Mouse (Mus musculus) cerebellum, adult 8-10 months (tissue): Measurements from ENCODE around the gene Tec.
A peak's percentile ranks its signal among the peaks of the same experiment; 100 is the strongest.

Experiments used
- DNase-seq: peaks from one replicate; pipeline ENCODE4 v3.0.0; 2022

The Tec gene

GRCm38 (mm10) chr5:72723429-72723828, 144.9 kb downstream of the Tec start:
- DNase-seq = no peak

GRCm38 (mm10) chr5:72720587-72720986, 147.7 kb downstream of the Tec start:
- no peak for DNase-seq

GRCm38 (mm10) chr5:72710572-72711278, 157.6 kb downstream of the Tec start:
- peak; percentile 21 for DNase-seq

DNA sequence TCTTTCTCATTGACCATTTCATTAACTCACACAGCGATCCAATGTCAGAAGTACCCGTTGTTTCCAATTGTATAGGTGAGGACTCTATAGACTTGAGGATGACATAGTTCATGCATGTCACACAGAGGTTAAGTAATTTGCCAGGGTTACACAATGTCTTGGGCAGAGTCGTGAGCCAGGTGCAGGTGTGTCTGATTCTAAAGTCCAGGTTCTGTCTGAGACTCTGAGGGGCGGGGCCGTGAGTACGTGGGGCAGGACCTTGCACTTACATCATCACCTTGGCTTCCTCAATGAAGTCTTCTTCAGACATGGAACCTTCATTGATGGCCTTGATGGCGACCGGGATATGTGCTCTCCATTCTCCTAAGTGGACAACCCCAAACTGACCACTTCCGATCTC, 158.3 kb downstream of the Tec start:
- no peak for DNase-seq

GRCm38 (mm10) chr5:72709451-72709850, 158.8 kb downstream of the Tec start:
- no peak for DNase-seq

GRCm38 (mm10) chr5:72706722-72707121, 161.6 kb downstream of the Tec start:
- no peak for DNase-seq

DNA sequence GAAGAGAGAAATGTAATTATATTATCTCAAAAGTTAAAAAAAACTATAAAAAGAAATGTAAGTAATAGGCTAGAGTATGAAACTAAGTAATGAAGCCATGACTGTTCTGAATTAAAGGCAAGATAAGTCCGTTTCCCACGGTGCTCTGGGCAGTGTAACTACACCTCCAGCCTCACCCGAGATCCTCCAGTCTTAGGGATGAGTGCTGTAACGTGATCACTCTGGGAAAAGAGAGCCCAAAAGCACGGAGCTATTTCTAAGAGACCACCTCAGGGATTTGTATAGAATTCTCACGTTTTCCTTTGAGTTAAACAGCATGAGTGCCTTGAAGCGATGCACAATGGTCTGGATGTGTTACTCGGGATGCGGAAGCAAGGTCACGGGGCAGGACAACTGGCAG, 162.2 kb downstream of the Tec start:
- no peak for DNase-seq
